Comparison of ENCODE assay signal across 17 mouse cellular contexts in genomic region chr9:45434171-45434570, GRCm38 (mm10). TPM values are rescaled to one million over a fixed set of nuclear protein-coding genes. Genes with fewer than 3 reads are reported as not detected.
DNase-seq lines count a peak whose midpoint lies in the region; ATAC-seq and TF ChIP-seq lines count a peak whose summit lies in the region.
"Had no signal": no experiment of that assay in that cellular context is flagged by ENCODE, and none has a peak within 500 bp of the region (broad histone marks: within the 10 kb centered on the region; RNA-seq: fewer than 3 reads in every experiment).

No protein-coding gene starts in this region.

- 56% methylated on average over 2 of the region's 2 CpGs for WGBS in hindbrain, embryonic 14.5 days
- WGBS in hindbrain, embryonic 11.5 days = 67% methylated on average over 2 of the region's 2 CpGs
- 70% methylated on average over 2 of the region's 2 CpGs for WGBS in neural tube, embryonic 13.5 days
- whole genome bisulfite sequencing in forebrain, embryonic 16.5 days = 21% methylated on average over 2 of the region's 2 CpGs
- WGBS in neural tube, embryonic 15.5 days = 43% methylated on average over 2 of the region's 2 CpGs
- WGBS in intestine, postnatal 0 days = 78% methylated on average over 2 of the region's 2 CpGs

- no peaks in the 10 kb centered on the region for H3K9me3 ChIP-seq in hindbrain, embryonic 14.5 days (ENCODE audit: control insufficient read depth, low read length)
- no peaks in the 10 kb centered on the region for H3K9me3 ChIP-seq in hindbrain, embryonic 11.5 days (ENCODE audit: control insufficient read depth, low read length)
- no peaks in the 10 kb centered on the region for H3K9me3 ChIP-seq in neural tube, embryonic 13.5 days
- no peaks in the 10 kb centered on the region for H3K9me3 ChIP-seq in forebrain, embryonic 16.5 days (ENCODE audit: control insufficient read depth, low read length)
- no peaks in the 10 kb centered on the region for H3K9me3 ChIP-seq in neural tube, embryonic 15.5 days (replicated peaks)
- H3K9me3 ChIP-seq in intestine, postnatal 0 days (ENCODE audit: control insufficient read depth) = no peaks in the 10 kb centered on the region
- H3K9me3 ChIP-seq: embryonic facial prominence, embryonic 15.5 days; heart, embryonic 12.5 days had no signal

- ATAC-seq in hindbrain, embryonic 14.5 days (ENCODE audit: low FRiP score) = no peak
- no peak for ATAC-seq in hindbrain, embryonic 11.5 days (ENCODE audit: low FRiP score)
- no peak for ATAC-seq in neural tube, embryonic 13.5 days (ENCODE audit: low read depth)
- peak; percentile 13; the same call in 1 of the 2 replicates for ATAC-seq in forebrain, embryonic 16.5 days
- no peak for ATAC-seq in neural tube, embryonic 15.5 days (ENCODE audit: low FRiP score)
- no peak for ATAC-seq in intestine, postnatal 0 days

- 0 out of 2 replicates have a peak overlapping the region, but pooled peaks have one; percentile 81 for H3K4me2 ChIP-seq in hindbrain, embryonic 14.5 days (replicated peaks)
- no peak overlapping the region for H3K4me2 ChIP-seq in hindbrain, embryonic 11.5 days (replicated peaks; ENCODE audit: low read depth, low read length)
- H3K4me2 ChIP-seq in neural tube, embryonic 13.5 days = peak overlapping the region; percentile 69
- peak overlapping the region; percentile 79 for H3K4me2 ChIP-seq in forebrain, embryonic 16.5 days (ENCODE audit: low read length)
- peak overlapping the region; percentile 75 for H3K4me2 ChIP-seq in neural tube, embryonic 15.5 days
- no peak overlapping the region for H3K4me2 ChIP-seq in intestine, postnatal 0 days (replicated peaks; ENCODE audit: low read depth)
- H3K4me2 ChIP-seq: embryonic facial prominence, embryonic 15.5 days; heart, embryonic 12.5 days had no signal

- peaks cover 35% of the 10 kb centered on the region for H3K27me3 ChIP-seq in hindbrain, embryonic 14.5 days (ENCODE audit: control insufficient read depth, insufficient read depth, low read length)
- peaks cover 41% of the 10 kb centered on the region for H3K27me3 ChIP-seq in hindbrain, embryonic 11.5 days (ENCODE audit: control insufficient read depth, insufficient read depth, low read length)
- H3K27me3 ChIP-seq in neural tube, embryonic 13.5 days = peaks cover 36% of the 10 kb centered on the region
- H3K27me3 ChIP-seq in forebrain, embryonic 16.5 days (replicated peaks; ENCODE audit: control insufficient read depth, insufficient read depth, low read length) = no peaks in the 10 kb centered on the region; the same call in 1 of the 2 replicates
- H3K27me3 ChIP-seq in neural tube, embryonic 15.5 days (replicated peaks) = peaks cover 34% of the 10 kb centered on the region
- H3K27me3 ChIP-seq in intestine, postnatal 0 days (replicated peaks; ENCODE audit: control insufficient read depth, insufficient read depth, low read length) = peaks cover 39% of the 10 kb centered on the region

- TF ChIP-seq CTCF in intestine, postnatal 0 days (IDR thresholded peaks at IDR 0.05; ENCODE audit: low read depth) = no peak

- peaks cover 49% of the 10 kb centered on the region for H3K4me1 ChIP-seq in hindbrain, embryonic 14.5 days (replicated peaks; ENCODE audit: control insufficient read depth, insufficient read depth, low read length)
- H3K4me1 ChIP-seq in hindbrain, embryonic 11.5 days (replicated peaks; ENCODE audit: control insufficient read depth, insufficient read depth, low read length) = peaks cover 4% of the 10 kb centered on the region; the same call in 1 of the 2 replicates
- peaks cover 89% of the 10 kb centered on the region for H3K4me1 ChIP-seq in neural tube, embryonic 13.5 days (replicated peaks)
- H3K4me1 ChIP-seq in forebrain, embryonic 16.5 days (replicated peaks; ENCODE audit: control insufficient read depth, insufficient read depth, low read length) = peaks cover 71% of the 10 kb centered on the region
- peaks cover 87% of the 10 kb centered on the region for H3K4me1 ChIP-seq in neural tube, embryonic 15.5 days
- no peaks in the 10 kb centered on the region for H3K4me1 ChIP-seq in intestine, postnatal 0 days (replicated peaks; ENCODE audit: control insufficient read depth, insufficient read depth, low read length)

- no peak overlapping the region for H3K9ac ChIP-seq in hindbrain, embryonic 14.5 days
- H3K9ac ChIP-seq in hindbrain, embryonic 11.5 days (ENCODE audit: low read depth, low read length) = no peak overlapping the region
- H3K9ac ChIP-seq in neural tube, embryonic 13.5 days = peak overlapping the region; percentile 85; the same call in 1 of the 2 replicates
- no peak overlapping the region for H3K9ac ChIP-seq in forebrain, embryonic 16.5 days (replicated peaks; ENCODE audit: low read depth, low read length)
- 0 out of 2 replicates have a peak overlapping the region, but pooled peaks have one; percentile 78 for H3K9ac ChIP-seq in neural tube, embryonic 15.5 days (replicated peaks)
- H3K9ac ChIP-seq in intestine, postnatal 0 days (ENCODE audit: low read depth, low read length) = no peak overlapping the region
- H3K9ac ChIP-seq: embryonic facial prominence, embryonic 15.5 days; heart, embryonic 12.5 days had no signal

- peak overlapping the region; percentile 87 for H3K27ac ChIP-seq in hindbrain, embryonic 14.5 days
- no peak overlapping the region for H3K27ac ChIP-seq in hindbrain, embryonic 11.5 days (ENCODE audit: low read depth, low read length)
- H3K27ac ChIP-seq in neural tube, embryonic 13.5 days (replicated peaks) = peak overlapping the region; percentile 88
- H3K27ac ChIP-seq in forebrain, embryonic 16.5 days (ENCODE audit: low read length) = peak overlapping the region; percentile 96
- peak overlapping the region; percentile 86 for H3K27ac ChIP-seq in neural tube, embryonic 15.5 days (replicated peaks)
- no peak overlapping the region for H3K27ac ChIP-seq in intestine, postnatal 0 days (ENCODE audit: low read depth, low read length)
- H3K27ac ChIP-seq: embryonic facial prominence, embryonic 15.5 days; macrophage had no signal

- no peaks in the 10 kb centered on the region for H3K36me3 ChIP-seq in hindbrain, embryonic 14.5 days (replicated peaks; ENCODE audit: control insufficient read depth, insufficient read depth)
- no peaks in the 10 kb centered on the region for H3K36me3 ChIP-seq in hindbrain, embryonic 11.5 days (ENCODE audit: control insufficient read depth, insufficient read depth, low read length)
- H3K36me3 ChIP-seq in neural tube, embryonic 13.5 days = no peaks in the 10 kb centered on the region
- no peaks in the 10 kb centered on the region for H3K36me3 ChIP-seq in forebrain, embryonic 16.5 days (ENCODE audit: control insufficient read depth, insufficient read depth)
- H3K36me3 ChIP-seq in neural tube, embryonic 15.5 days = no peaks in the 10 kb centered on the region
- no peaks in the 10 kb centered on the region for H3K36me3 ChIP-seq in intestine, postnatal 0 days (ENCODE audit: control insufficient read depth, insufficient read depth)
- H3K36me3 ChIP-seq: embryonic facial prominence, embryonic 15.5 days; G1E; heart, embryonic 12.5 days had no signal

- no peak overlapping the region for H3K4me3 ChIP-seq in hindbrain, embryonic 14.5 days (replicated peaks; ENCODE audit: low read length)
- no peak overlapping the region for H3K4me3 ChIP-seq in hindbrain, embryonic 11.5 days (ENCODE audit: low read depth, low read length)
- no peak overlapping the region for H3K4me3 ChIP-seq in neural tube, embryonic 13.5 days
- H3K4me3 ChIP-seq in forebrain, embryonic 16.5 days (replicated peaks; ENCODE audit: low read length) = peak overlapping the region; percentile 85; the same call in 1 of the 2 replicates
- peak overlapping the region; percentile 59; the same call in 1 of the 2 replicates for H3K4me3 ChIP-seq in neural tube, embryonic 15.5 days (replicated peaks)
- H3K4me3 ChIP-seq in intestine, postnatal 0 days (ENCODE audit: low read depth, low read length) = no peak overlapping the region
- H3K4me3 ChIP-seq: embryonic facial prominence, embryonic 15.5 days; heart, embryonic 12.5 days had no signal

- DNase-seq in hindbrain, embryonic 14.5 days (ENCODE audit: low spot score) = peak; percentile 53
- no peak for DNase-seq in hindbrain, embryonic 11.5 days (ENCODE audit: low spot score)
- DNase-seq in neural tube, embryonic 10.5 days (ENCODE audit: extremely low spot score, low spot score) = no peak
- DNase-seq: cerebellum, adult 8-10 months; heart, postnatal 36 days; kidney, adult 11 months; kidney, postnatal 36 days; liver; lung, adult 18-20 months had no signal

RNA-seq across cellular contexts. Expression of gene Dscaml1, which starts 7.7 kb away (rescaled TPM):
- 13.2 and 15.1 TPM in 2 replicates for polyA plus RNA-seq in hindbrain, embryonic 14.5 days (2014; fragmentation: Nextera tagmentation; extraction: Ambion mirVana)
- 0.52 and 0.80 TPM in 2 replicates for polyA plus RNA-seq in hindbrain, embryonic 11.5 days (2014; fragmentation: Nextera tagmentation; extraction: Ambion mirVana)
- polyA plus RNA-seq in neural tube, embryonic 13.5 days (2015; fragmentation: Nextera tagmentation; extraction: Ambion mirVana) = 12.5 and 13.5 TPM in 2 replicates
- polyA plus RNA-seq in forebrain, embryonic 16.5 days (2015; fragmentation: Nextera tagmentation; extraction: Ambion mirVana) = 27.9 and 28.0 TPM in 2 replicates
- polyA plus RNA-seq in neural tube, embryonic 15.5 days (2015; fragmentation: Nextera tagmentation; extraction: Ambion mirVana) = 12.4 and 16.4 TPM in 2 replicates
- 0.08 and 0.09 TPM in 2 replicates for polyA plus RNA-seq in intestine, postnatal 0 days (2015; fragmentation: Nextera tagmentation; extraction: Ambion mirVana)
- polyA plus RNA-seq: G1E had no signal

RNA-seq across cellular contexts. Expression of gene Fxyd2, which starts 34.7 kb away (rescaled TPM):
- polyA plus RNA-seq in hindbrain, embryonic 14.5 days (2014; fragmentation: Nextera tagmentation; extraction: Ambion mirVana) = 8.8 and 12.7 TPM in 2 replicates
- polyA plus RNA-seq in hindbrain, embryonic 11.5 days (2014; fragmentation: Nextera tagmentation; extraction: Ambion mirVana) = 1.0 and 1.5 TPM in 2 replicates
- 5.4 and 5.9 TPM in 2 replicates for polyA plus RNA-seq in neural tube, embryonic 13.5 days (2015; fragmentation: Nextera tagmentation; extraction: Ambion mirVana)
- 6.6 and 8.7 TPM in 2 replicates for polyA plus RNA-seq in forebrain, embryonic 16.5 days (2015; fragmentation: Nextera tagmentation; extraction: Ambion mirVana)
- 9.8 and 13.6 TPM in 2 replicates for polyA plus RNA-seq in neural tube, embryonic 15.5 days (2015; fragmentation: Nextera tagmentation; extraction: Ambion mirVana)
- polyA plus RNA-seq in intestine, postnatal 0 days (2015; fragmentation: Nextera tagmentation; extraction: Ambion mirVana) = 1.2 and 1.7 TPM in 2 replicates
- polyA plus RNA-seq: G1E had no signal

Comparison
In these comparisons a context has a peak if more than half of its experiments do, and no peak if none do; other contexts are left out.
1. H3K27ac ChIP-seq: peak in hindbrain, embryonic 14.5 days (single experiment), neural tube, embryonic 13.5 days (single experiment), forebrain, embryonic 16.5 days (single experiment) and neural tube, embryonic 15.5 days (single experiment); none in hindbrain, embryonic 11.5 days (single experiment) and intestine, postnatal 0 days (single experiment).
2. H3K4me2 ChIP-seq: peak in hindbrain, embryonic 14.5 days (single experiment), neural tube, embryonic 13.5 days (single experiment), forebrain, embryonic 16.5 days (single experiment) and neural tube, embryonic 15.5 days (single experiment); none in hindbrain, embryonic 11.5 days (single experiment) and intestine, postnatal 0 days (single experiment).
3. H3K4me3 ChIP-seq: peak in forebrain, embryonic 16.5 days (single experiment) and neural tube, embryonic 15.5 days (single experiment); none in hindbrain, embryonic 14.5 days (single experiment), hindbrain, embryonic 11.5 days (single experiment), neural tube, embryonic 13.5 days (single experiment) and intestine, postnatal 0 days (single experiment).
4. H3K9ac ChIP-seq: peak in neural tube, embryonic 13.5 days (single experiment) and neural tube, embryonic 15.5 days (single experiment); none in hindbrain, embryonic 14.5 days (single experiment), hindbrain, embryonic 11.5 days (single experiment), forebrain, embryonic 16.5 days (single experiment) and intestine, postnatal 0 days (single experiment).